Mouse (Mus musculus): Measurements from ENCODE around the gene Tmpo.

Tmpo gene

GRCm38 (mm10) chr10:91105981-91106380 lies 75.1 kb downstream of the Tmpo start:
- no peak for DNase-seq

GRCm38 (mm10) chr10:91102799-91103590 lies 78.1 kb downstream of the Tmpo start:
- no peak for DNase-seq

GRCm38 (mm10) chr10:91101936-91102335 lies 79.2 kb downstream of the Tmpo start:
- no peak for DNase-seq

GRCm38 (mm10) chr10:91100101-91100500 lies 81.0 kb downstream of the Tmpo start:
- no peak for DNase-seq

GRCm38 (mm10) chr10:91098056-91098455 lies 83.1 kb downstream of the Tmpo start:
- DNase-seq: no peak

All from cerebellum, postnatal 10 days (tissue).